Mouse (Mus musculus) MEL (cell line): ENCODE measurements at regions not wholly inside any gene's neighbourhood (a gene's known extent, or its start where the extent isn't known, plus 50 kb on each side); places are given as distances from the start of the nearest gene placed in this dataset.

Experiments
- DNase-seq: peaks from one replicate; pipeline ENCODE4 v3.0.0; 2011; ENCODE audit warnings: low read depth, low spot score
- H3K27ac ChIP-seq: 2 replicates; pipeline ENCODE4 v1.5.1; 2012; ENCODE audit warnings: low read depth, mild to moderate bottlenecking, control low read depth, low read length, moderate library complexity; ENCODE audit not compliant: control insufficient read depth
- H3K27me3 ChIP-seq, 2 experiments: fragments of 150-350 bp in 1 of 2; sonication (generic) in 1 of 2; 2 replicates each; pipeline ENCODE4 v1.6.1; 2012; ENCODE audit warnings: low read length in 2 of 2, mild to moderate bottlenecking in 2 of 2, improper control_type of control experiment in 1 of 2, moderate library complexity in 1 of 2; ENCODE audit not compliant: insufficient read depth in 2 of 2, control insufficient read depth in 1 of 2
- H3K36me3 ChIP-seq, 2 experiments: 2 replicates each; pipeline ENCODE4 v1.6.1; 2012 to 2014; ENCODE audit warnings: low read length in 2 of 2, improper control_type of control experiment in 1 of 2, inconsistent platforms in 1 of 2, mild to moderate bottlenecking in 1 of 2; ENCODE audit not compliant: insufficient read depth in 2 of 2, control insufficient read depth in 1 of 2
- H3K4me1 ChIP-seq, 2 experiments: fragments of 150-350 bp in 1 of 2; sonication (generic) in 1 of 2; 2 replicates each; pipeline ENCODE4 v1.6.1; 2012; ENCODE audit warnings: low read length in 2 of 2, improper control_type of control experiment in 1 of 2, mild to moderate bottlenecking in 1 of 2; ENCODE audit not compliant: insufficient read depth in 2 of 2, control insufficient read depth in 1 of 2
- H3K4me3 ChIP-seq, 2 experiments: fragments of 150-350 bp in 1 of 2; sonication (generic) in 1 of 2; 2 replicates each; pipeline ENCODE4 v1.5.1; 2012; ENCODE audit warnings: low read depth in 2 of 2, low read length in 2 of 2, mild to moderate bottlenecking in 2 of 2, moderate library complexity in 2 of 2, control low read depth in 1 of 2, improper control_type of control experiment in 1 of 2; ENCODE audit not compliant: control insufficient read depth in 1 of 2, insufficient read depth in 1 of 2
- H3K79me2 ChIP-seq: 2 replicates; pipeline ENCODE4 v1.6.1; 2012; ENCODE audit warnings: mild to moderate bottlenecking, low read length, moderate library complexity; ENCODE audit not compliant: control insufficient read depth, poor library complexity, insufficient read depth
- H3K9ac ChIP-seq: 2 replicates; pipeline ENCODE4 v1.6.1; 2012; ENCODE audit warnings: low read depth, mild to moderate bottlenecking, control low read depth, low read length, moderate library complexity; ENCODE audit not compliant: control insufficient read depth, poor library complexity, severe bottlenecking
- H3K9me3 ChIP-seq: fragments of 150-350 bp; sonication (generic); replicated peaks from 2 replicates; pipeline ENCODE4 v1.6.1; 2012; ENCODE audit warnings: mild to moderate bottlenecking, low read length, improper control_type of control experiment, moderate library complexity; ENCODE audit not compliant: insufficient read depth
- EP300 ChIP-seq, 2 experiments: IDR thresholded peaks; 2 replicates each; pipeline ENCODE4 v1.6.1; 2011; ENCODE audit warnings: improper control_type of control experiment in 2 of 2, low read length in 2 of 2, low read depth in 1 of 2, mild to moderate bottlenecking in 1 of 2
- MAFK ChIP-seq: IDR thresholded peaks from 2 replicates; pipeline ENCODE4 v1.6.1; 2011; ENCODE audit warnings: low read depth, mild to moderate bottlenecking, low read length, improper control_type of control experiment, borderline replicate concordance

GRCm38 (mm10) chr8:117852521-117852920, 50.8 kb upstream of the Mphosph6 start:
- Histone ChIP-seq H3K4me1 (peaks cover 13 to 25% of the 10 kb centered on the region in 2 experiments), H3K4me3 (peak overlapping the region in 1 of 2 experiments; percentile 54; a peak in 2 of 4 replicates), H3K36me3 (peaks cover 0 to 17% of the 10 kb centered on the region in 2 experiments; a peak in 2 of 4 replicates), H3K27me3 (no peaks in the 10 kb centered on the region), H3K9me3 (no peaks in the 10 kb centered on the region), H3K9ac (no peak overlapping the region), H3K27ac (peak overlapping the region; percentile 27; the same call in 1 of the 2 replicates), H3K79me2 (no peaks in the 10 kb centered on the region)
- DNase-seq = no peak
- TF ChIP-seq EP300 (IDR thresholded peaks at IDR 0.05; ENCODE audit: low read depth in 1 of 2, low read length in 2 of 2) (peak; percentile 18 to 50; a peak in 1 of 4 replicates), MAFK (no peak)
- TF ChIP-seq, all 39 proteins: peak for 1
